Mouse (Mus musculus): ENCODE measurements around the gene Pacs2. TPM values are rescaled to one million over a fixed set of nuclear protein-coding genes. Genes with fewer than 3 reads are reported as not detected.

Pacs2 gene
- polyA plus RNA-seq, 1 experiment from 2014 or later = 21.2 TPM

GRCm38 (mm10) chr12:113074329-113075062, 60.2 kb downstream of the Pacs2 start, which contains the start of gene Tex22:
Gene Tex22, plus strand, starts transcription at chr12:113074502.
- Histone ChIP-seq H3K27ac (ENCODE audit: low read depth, low read length) (peak within 1 kb of the TSS; percentile 87), H3K4me2 (replicated peaks; ENCODE audit: low read depth, low read length) (peak within 1 kb of the TSS; percentile 80), H3K27me3 (ENCODE audit: control insufficient read depth, insufficient read depth, low read length) (no peaks in the 10 kb centered on the region), H3K4me3 (ENCODE audit: low read depth, low read length) (peak within 1 kb of the TSS; percentile 46), H3K9me3 (ENCODE audit: control insufficient read depth, low read length) (no peaks in the 10 kb centered on the region), H3K4me1 (replicated peaks; ENCODE audit: control insufficient read depth, insufficient read depth, low read length) (peaks cover 5% of the 10 kb centered on the region), H3K36me3 (ENCODE audit: control insufficient read depth, insufficient read depth, low read length) (0 out of 2 replicates have a peak, but pooled peaks cover 5% of the 10 kb centered on the region), H3K9ac (ENCODE audit: low read depth, low read length) (peak within 1 kb of the TSS; percentile 66)
- DNase-seq (ENCODE audit: low spot score) (peak; percentile 87), ATAC-seq (ENCODE audit: low FRiP score) (peak; percentile 91)
- WGBS = 6% methylated on average over 32 of the region's 32 CpGs

DNA sequence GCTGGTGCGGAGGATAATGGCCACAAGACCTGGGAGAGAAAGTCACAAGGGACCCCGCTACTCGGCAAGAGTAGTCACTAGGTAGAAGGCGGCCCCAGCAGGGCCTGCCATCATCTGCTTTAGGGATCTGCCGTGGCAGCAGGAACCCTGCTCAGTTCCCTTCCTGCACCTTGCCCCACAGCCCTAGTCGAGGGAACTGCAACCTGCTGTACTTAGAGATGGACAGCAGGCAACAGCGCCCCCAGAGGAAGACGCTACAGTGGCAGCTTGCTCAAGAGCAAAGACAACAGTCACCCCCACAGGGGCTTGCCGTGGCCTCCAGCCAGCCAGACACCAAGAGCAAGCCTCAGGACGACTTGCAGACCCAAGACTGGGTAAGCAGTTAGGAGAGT, 60.8 kb downstream of the Pacs2 start:
- Histone ChIP-seq H3K4me1 (replicated peaks; ENCODE audit: control insufficient read depth, insufficient read depth, low read length) (peaks cover 5% of the 10 kb centered on the region), H3K4me3 (ENCODE audit: low read depth, low read length) (peak overlapping the region; percentile 46), H3K9me3 (ENCODE audit: control insufficient read depth, low read length) (no peaks in the 10 kb centered on the region), H3K9ac (ENCODE audit: low read depth, low read length) (peak overlapping the region; percentile 66), H3K27ac (ENCODE audit: low read depth, low read length) (peak overlapping the region; percentile 87), H3K4me2 (replicated peaks; ENCODE audit: low read depth, low read length) (peak overlapping the region; percentile 80), H3K36me3 (ENCODE audit: control insufficient read depth, insufficient read depth, low read length) (0 out of 2 replicates have a peak, but pooled peaks cover 5% of the 10 kb centered on the region), H3K27me3 (ENCODE audit: control insufficient read depth, insufficient read depth, low read length) (no peaks in the 10 kb centered on the region)
- ATAC-seq (ENCODE audit: low FRiP score) (peak; percentile 81), DNase-seq (ENCODE audit: low spot score) (peak; percentile 91)
- 4% methylated on average over 10 of the region's 10 CpGs for WGBS

DNA sequence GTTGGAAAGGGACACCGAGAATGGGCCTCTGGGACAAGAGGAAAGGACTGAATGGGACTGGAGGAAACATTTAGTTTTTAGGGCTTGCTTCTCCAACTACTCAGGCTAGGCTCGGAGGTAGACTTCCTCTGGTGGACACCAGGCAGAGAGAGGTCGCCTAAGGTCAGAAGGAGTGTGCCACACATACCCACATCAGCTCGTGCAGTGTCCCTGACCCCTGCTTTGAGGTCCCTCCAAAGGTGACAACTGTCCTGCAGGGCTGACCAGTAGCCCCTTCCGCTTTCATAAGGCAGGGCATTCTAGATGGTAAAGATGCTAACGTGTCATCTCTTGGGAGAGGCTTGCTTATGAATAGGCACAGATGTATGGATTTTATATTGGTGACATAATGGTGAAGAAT, 61.2 kb downstream of the Pacs2 start:
- Histone ChIP-seq H3K36me3 (ENCODE audit: control insufficient read depth, insufficient read depth, low read length) (0 out of 2 replicates have a peak, but pooled peaks cover 5% of the 10 kb centered on the region), H3K9ac (ENCODE audit: low read depth, low read length) (0 out of 2 replicates have a peak overlapping the region, but pooled peaks have one; percentile 23), H3K27ac (ENCODE audit: low read depth, low read length) (no peak overlapping the region), H3K9me3 (ENCODE audit: control insufficient read depth, low read length) (no peaks in the 10 kb centered on the region), H3K4me2 (replicated peaks; ENCODE audit: low read depth, low read length) (no peak overlapping the region), H3K4me3 (ENCODE audit: low read depth, low read length) (no peak overlapping the region), H3K27me3 (ENCODE audit: control insufficient read depth, insufficient read depth, low read length) (no peaks in the 10 kb centered on the region), H3K4me1 (replicated peaks; ENCODE audit: control insufficient read depth, insufficient read depth, low read length) (peaks cover 5% of the 10 kb centered on the region)
- ATAC-seq (ENCODE audit: low FRiP score) = peak; percentile 6; the same call in 1 of the 2 replicates
- DNase-seq (ENCODE audit: low spot score) = no peak
- 60% methylated on average over 6 of the region's 6 CpGs for WGBS

DNA sequence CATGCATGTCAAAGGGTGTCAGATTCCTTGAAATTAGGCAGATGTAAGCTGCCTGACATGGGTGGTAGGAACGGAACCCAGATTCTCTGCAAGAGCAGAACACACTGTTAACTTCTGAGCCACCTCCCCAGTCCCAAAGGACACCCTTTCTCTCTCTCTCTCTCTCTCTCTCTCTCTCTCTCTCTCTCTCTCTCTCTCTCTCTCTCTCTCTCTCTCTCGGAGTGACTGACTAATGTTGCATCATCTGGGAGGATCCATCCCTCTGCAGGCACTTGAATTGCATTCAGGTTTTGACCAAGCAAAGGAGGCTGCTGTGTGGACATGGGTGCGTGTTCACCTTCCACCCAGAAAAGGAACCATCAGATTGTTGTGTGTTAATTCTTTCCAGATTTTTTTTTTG, 73.0 kb downstream of the Pacs2 start:
- WGBS = 87% methylated on average over 2 of the region's 3 CpGs
- Histone ChIP-seq H3K27ac (ENCODE audit: low read depth, low read length) (no peak overlapping the region), H3K4me1 (replicated peaks; ENCODE audit: control insufficient read depth, insufficient read depth, low read length) (no peaks in the 10 kb centered on the region), H3K9ac (ENCODE audit: low read depth, low read length) (no peak overlapping the region), H3K27me3 (ENCODE audit: control insufficient read depth, insufficient read depth, low read length) (no peaks in the 10 kb centered on the region), H3K9me3 (ENCODE audit: control insufficient read depth, low read length) (no peaks in the 10 kb centered on the region), H3K4me2 (replicated peaks; ENCODE audit: low read depth, low read length) (no peak overlapping the region), H3K4me3 (ENCODE audit: low read depth, low read length) (no peak overlapping the region), H3K36me3 (ENCODE audit: control insufficient read depth, insufficient read depth, low read length) (no peaks in the 10 kb centered on the region)
- no peak for ATAC-seq (ENCODE audit: low FRiP score)
- no peak for DNase-seq (ENCODE audit: low spot score)

- no peak for DNase-seq (ENCODE audit: low spot score)
- ATAC-seq (ENCODE audit: low FRiP score) = no peak
- no peak overlapping the region for H3K4me2 ChIP-seq (replicated peaks; ENCODE audit: low read depth, low read length)
- no peak overlapping the region for H3K4me3 ChIP-seq (ENCODE audit: low read depth, low read length)
- no peaks in the 10 kb centered on the region for H3K4me1 ChIP-seq (replicated peaks; ENCODE audit: control insufficient read depth, insufficient read depth, low read length)
- no peaks in the 10 kb centered on the region for H3K27me3 ChIP-seq (ENCODE audit: control insufficient read depth, insufficient read depth, low read length)
- WGBS = 31% methylated on average over 4 of the region's 4 CpGs
- no peak overlapping the region for H3K27ac ChIP-seq (ENCODE audit: low read depth, low read length)
- no peaks in the 10 kb centered on the region for H3K36me3 ChIP-seq (ENCODE audit: control insufficient read depth, insufficient read depth, low read length)
- H3K9me3 ChIP-seq (ENCODE audit: control insufficient read depth, low read length) = no peaks in the 10 kb centered on the region
- no peak overlapping the region for H3K9ac ChIP-seq (ENCODE audit: low read depth, low read length)
These were observed 73.7 kb downstream of the Pacs2 start for GRCm38 (mm10) chr12:113088026-113088425.

DNA sequence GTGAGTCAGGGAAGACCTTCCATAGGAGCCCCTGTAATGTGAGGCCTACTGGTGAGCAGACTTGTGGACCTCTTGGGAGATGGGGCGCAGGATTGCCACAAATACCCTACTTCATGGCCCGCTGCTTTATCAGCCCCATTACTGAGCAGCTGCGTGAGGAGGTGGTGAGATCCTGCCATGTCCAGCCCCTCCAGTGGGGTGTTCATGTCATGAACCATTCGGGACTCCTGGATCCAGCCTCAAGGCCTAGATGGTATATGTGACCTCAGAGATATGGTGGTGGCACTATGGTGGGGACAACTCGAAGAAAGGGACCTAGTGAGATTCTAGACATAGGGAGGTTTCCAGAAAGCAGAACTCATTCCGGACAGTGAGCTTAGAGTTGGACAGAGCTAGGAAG, 74.8 kb downstream of the Pacs2 start:
- DNase-seq (ENCODE audit: low spot score) (no peak), ATAC-seq (ENCODE audit: low FRiP score) (no peak)
- Histone ChIP-seq H3K27me3 (ENCODE audit: control insufficient read depth, insufficient read depth, low read length) (no peaks in the 10 kb centered on the region), H3K9ac (ENCODE audit: low read depth, low read length) (no peak overlapping the region), H3K27ac (ENCODE audit: low read depth, low read length) (no peak overlapping the region), H3K4me1 (replicated peaks; ENCODE audit: control insufficient read depth, insufficient read depth, low read length) (no peaks in the 10 kb centered on the region), H3K36me3 (ENCODE audit: control insufficient read depth, insufficient read depth, low read length) (no peaks in the 10 kb centered on the region), H3K4me2 (replicated peaks; ENCODE audit: low read depth, low read length) (no peak overlapping the region), H3K4me3 (ENCODE audit: low read depth, low read length) (no peak overlapping the region), H3K9me3 (ENCODE audit: control insufficient read depth, low read length) (no peaks in the 10 kb centered on the region)
- WGBS = 90% methylated on average over 6 of the region's 6 CpGs

- Histone ChIP-seq H3K9me3 (ENCODE audit: control insufficient read depth, low read length) (no peaks in the 10 kb centered on the region), H3K36me3 (ENCODE audit: control insufficient read depth, insufficient read depth, low read length) (no peaks in the 10 kb centered on the region), H3K4me3 (ENCODE audit: low read depth, low read length) (no peak overlapping the region), H3K4me2 (replicated peaks; ENCODE audit: low read depth, low read length) (no peak overlapping the region), H3K27me3 (ENCODE audit: control insufficient read depth, insufficient read depth, low read length) (no peaks in the 10 kb centered on the region), H3K4me1 (replicated peaks; ENCODE audit: control insufficient read depth, insufficient read depth, low read length) (no peaks in the 10 kb centered on the region), H3K27ac (ENCODE audit: low read depth, low read length) (no peak overlapping the region), H3K9ac (ENCODE audit: low read depth, low read length) (no peak overlapping the region)
- no peak for ATAC-seq (ENCODE audit: low FRiP score)
- WGBS = 79% methylated on average over 17 of the region's 17 CpGs
- no peak for DNase-seq (ENCODE audit: low spot score)
These were observed 75.7 kb downstream of the Pacs2 start for GRCm38 (mm10) chr12:113090053-113090452.

GRCm38 (mm10) chr12:113097040-113097439, 82.7 kb downstream of the Pacs2 start:
- ATAC-seq (ENCODE audit: low FRiP score) = peak; percentile 6; the same call in 1 of the 2 replicates
- Histone ChIP-seq H3K9me3 (ENCODE audit: control insufficient read depth, low read length) (no peaks in the 10 kb centered on the region), H3K27ac (ENCODE audit: low read depth, low read length) (no peak overlapping the region), H3K4me1 (replicated peaks; ENCODE audit: control insufficient read depth, insufficient read depth, low read length) (peaks cover 2% of the 10 kb centered on the region), H3K36me3 (ENCODE audit: control insufficient read depth, insufficient read depth, low read length) (no peaks in the 10 kb centered on the region), H3K4me3 (ENCODE audit: low read depth, low read length) (no peak overlapping the region), H3K9ac (ENCODE audit: low read depth, low read length) (no peak overlapping the region), H3K27me3 (ENCODE audit: control insufficient read depth, insufficient read depth, low read length) (no peaks in the 10 kb centered on the region), H3K4me2 (replicated peaks; ENCODE audit: low read depth, low read length) (peak overlapping the region; percentile 95; the same call in 1 of the 2 replicates)
- DNase-seq (ENCODE audit: low spot score) = no peak
- 86% methylated on average over 5 of the region's 5 CpGs for WGBS

DNA sequence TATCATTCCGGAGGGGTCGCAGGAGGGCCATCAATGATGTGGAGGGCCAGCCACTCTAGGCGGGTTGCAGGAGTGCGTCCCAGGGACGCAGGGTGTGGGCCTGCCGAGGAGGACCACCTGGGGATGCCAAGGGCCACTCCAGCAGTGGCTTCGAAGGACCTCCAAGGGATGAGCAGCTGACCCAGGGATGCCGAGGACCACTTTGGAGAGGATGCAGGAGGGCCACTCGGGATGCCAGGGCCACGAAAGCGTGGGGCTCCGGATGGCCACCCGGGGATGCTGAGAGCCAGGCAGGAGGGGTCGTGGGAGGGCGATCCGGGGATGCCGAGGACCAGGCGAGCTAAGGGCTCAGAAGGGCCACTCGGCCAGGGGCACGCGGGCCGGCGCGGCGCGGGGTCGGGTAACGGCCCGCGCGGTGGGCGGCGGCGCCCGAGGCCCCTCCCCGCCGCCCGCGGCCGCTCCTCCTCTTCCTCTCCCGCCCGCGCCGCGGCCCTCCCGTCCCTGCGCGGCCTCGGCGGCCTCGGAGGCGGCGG, 83.5 kb downstream of the Pacs2 start, which contains the start of gene Mta1:
Mta1 (plus strand) TSS at position 530 of the 533 bp plus-strand sequence.
- H3K9me3 ChIP-seq (ENCODE audit: control insufficient read depth, low read length) = no peaks in the 10 kb centered on the region

More for the DNA sequence above, 83.5 kb downstream of the Pacs2 start, which contains the start of gene Mta1:
- 1% methylated on average over 30 of the region's 53 CpGs for WGBS
- peak; percentile 76 for DNase-seq (ENCODE audit: low spot score)
- H3K9ac ChIP-seq (ENCODE audit: low read depth, low read length) = peak within 1 kb of the TSS; percentile 99
- peak within 1 kb of the TSS; percentile 77 for H3K27ac ChIP-seq (ENCODE audit: low read depth, low read length)
- no peaks in the 10 kb centered on the region for H3K36me3 ChIP-seq (ENCODE audit: control insufficient read depth, insufficient read depth, low read length)
- peak within 1 kb of the TSS; percentile 70 for H3K4me3 ChIP-seq (ENCODE audit: low read depth, low read length)
- H3K27me3 ChIP-seq (ENCODE audit: control insufficient read depth, insufficient read depth, low read length) = no peaks in the 10 kb centered on the region
- peaks cover 2% of the 10 kb centered on the region for H3K4me1 ChIP-seq (replicated peaks; ENCODE audit: control insufficient read depth, insufficient read depth, low read length)
- ATAC-seq (ENCODE audit: low FRiP score) = peak; percentile 70
- peak within 1 kb of the TSS; percentile 95 for H3K4me2 ChIP-seq (replicated peaks; ENCODE audit: low read depth, low read length)

Data from hindbrain, embryonic 11.5 days (tissue).